Mouse (Mus musculus) kidney, postnatal 0 days (tissue): ENCODE results near the gene Unc5cl. TPM values are rescaled to one million over a fixed set of nuclear protein-coding genes. Genes with fewer than 3 reads are reported as not detected.

Experiments used
- ATAC-seq: fragments of 200-750 bp; cut with Nextera tagmentation; replicated peaks from 2 replicates; pipeline ENCODE4 v1.8.0; 2017; ENCODE audit warnings: low read depth, moderate number of reproducible peaks, moderate TSS enrichment, moderate library complexity; ENCODE audit not compliant: low FRiP score
- DNase-seq: peaks from one replicate; pipeline ENCODE4 v3.0.0-alpha.2; 2016; ENCODE audit warnings: low spot score
- H3K27ac ChIP-seq: fragments of 300-500 bp; sonication (generic); 2 replicates; pipeline ENCODE4 v1.5.1; 2014; ENCODE audit warnings: mild to moderate bottlenecking
- H3K27me3 ChIP-seq: fragments of 300-500 bp; sonication (generic); 2 replicates; pipeline ENCODE4 v1.6.1; 2014; ENCODE audit warnings: low read length, mixed read lengths; ENCODE audit not compliant: insufficient read depth
- H3K36me3 ChIP-seq: fragments of 300-500 bp; sonication (generic); 2 replicates; pipeline ENCODE4 v1.6.1; 2014; ENCODE audit warnings: low read length, mixed read lengths; ENCODE audit not compliant: insufficient read depth
- H3K4me1 ChIP-seq: fragments of 300-500 bp; sonication (generic); replicated peaks from 2 replicates; pipeline ENCODE4 v1.6.1; 2014; ENCODE audit warnings: antibody characterized with exemption, low read length, mixed read lengths; ENCODE audit not compliant: insufficient read depth
- H3K4me2 ChIP-seq: fragments of 300-500 bp; sonication (generic); 2 replicates; pipeline ENCODE4 v1.6.1; 2014; ENCODE audit warnings: mild to moderate bottlenecking, low read length, moderate library complexity, mixed read lengths
- H3K4me3 ChIP-seq: fragments of 300-500 bp; sonication (generic); replicated peaks from 2 replicates; pipeline ENCODE4 v1.5.1; 2014; ENCODE audit warnings: low read depth, low read length
- H3K9ac ChIP-seq: fragments of 300-500 bp; sonication (generic); 2 replicates; pipeline ENCODE4 v1.6.1; 2014; ENCODE audit warnings: low read depth, low read length
- H3K9me3 ChIP-seq: fragments of 300-500 bp; sonication (generic); replicated peaks from 2 replicates; pipeline ENCODE4 v1.6.1; 2016; ENCODE audit warnings: low read length, inconsistent platforms, mixed read lengths
- CTCF ChIP-seq: IDR thresholded peaks from 2 replicates; pipeline ENCODE4 v1.5.1; 2016; ENCODE audit warnings: antibody characterized with exemption, low read depth, mild to moderate bottlenecking, moderate library complexity
- WGBS: fragments of 180-500 bp; shearing (Covaris S2); extraction: QIAGEN DNeasy Blood & Tissue Kit; methylation state at CpG from one replicate; pipeline ENCODE4 v1.1.7; 2014; 5-methylcytosine and 5-hydroxymethylcytosine counted together
- polyA plus RNA-seq: library from polyadenylated mRNA; unstranded; fragments of >200 nt; fragmentation: Nextera tagmentation; extraction: Ambion mirVana; gene quantifications from 2 replicates; pipeline ENCODE4 v1.2.1, GENCODE M21; 2015

The Unc5cl gene
- polyA plus RNA-seq, 1 experiment from 2014 or later = 3.6 TPM

DNA sequence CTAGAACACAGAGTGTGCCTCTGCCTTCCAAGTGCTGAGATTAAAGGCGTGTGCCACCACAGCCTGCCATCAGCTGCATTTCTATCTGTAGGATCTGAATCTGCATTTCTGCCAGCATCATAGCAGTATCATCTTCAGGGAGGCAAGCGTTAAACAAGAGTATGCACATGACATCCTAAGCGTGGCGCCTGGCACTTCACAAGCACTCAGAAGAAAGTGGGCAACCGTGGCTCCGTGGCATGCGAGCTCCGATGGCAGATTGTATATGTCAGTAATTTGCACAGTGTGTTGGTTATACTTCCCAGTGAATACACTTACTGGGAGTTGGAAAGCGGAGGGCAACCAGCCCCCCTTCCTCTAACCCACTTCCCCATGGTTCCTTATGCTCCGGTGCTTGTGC lies 25.3 kb downstream of the Unc5cl start:
- Histone ChIP-seq H3K27ac (no peak overlapping the region), H3K27me3 (no peaks in the 10 kb centered on the region), H3K4me3 (no peak overlapping the region), H3K4me2 (no peak overlapping the region), H3K36me3 (no peaks in the 10 kb centered on the region), H3K9me3 (no peaks in the 10 kb centered on the region), H3K4me1 (no peaks in the 10 kb centered on the region), H3K9ac (no peak overlapping the region)
- DNase-seq (no peak), ATAC-seq (no peak)
- TF ChIP-seq CTCF = no peak
- WGBS = 88% methylated on average over 10 of the region's 10 CpGs

DNA sequence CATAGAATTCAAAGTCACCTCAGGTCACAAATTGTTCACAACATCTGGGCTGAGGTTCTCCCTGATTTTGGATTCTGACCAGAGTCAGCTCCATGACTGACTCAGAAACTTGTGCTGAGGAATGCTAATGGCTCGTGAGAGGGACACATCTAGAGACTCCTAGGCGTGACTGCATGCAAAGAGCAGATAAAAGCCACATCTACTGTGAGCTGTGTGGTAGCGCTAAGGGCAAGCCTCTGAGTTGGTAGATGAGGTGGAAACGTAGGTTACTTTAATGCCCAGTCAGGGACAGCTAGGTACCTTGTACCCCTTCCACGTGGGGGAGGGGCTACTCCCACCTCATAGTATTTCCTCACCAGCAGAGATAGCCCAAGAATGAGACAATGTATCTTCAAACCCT lies 29.1 kb downstream of the Unc5cl start:
- Histone ChIP-seq H3K27me3 (no peaks in the 10 kb centered on the region), H3K4me3 (no peak overlapping the region), H3K9me3 (no peaks in the 10 kb centered on the region), H3K4me1 (no peaks in the 10 kb centered on the region), H3K9ac (no peak overlapping the region), H3K27ac (no peak overlapping the region), H3K4me2 (no peak overlapping the region), H3K36me3 (no peaks in the 10 kb centered on the region)
- DNase-seq (no peak), ATAC-seq (no peak)
- TF ChIP-seq CTCF = no peak
- WGBS = 75% methylated on average over 5 of the region's 5 CpGs

DNA sequence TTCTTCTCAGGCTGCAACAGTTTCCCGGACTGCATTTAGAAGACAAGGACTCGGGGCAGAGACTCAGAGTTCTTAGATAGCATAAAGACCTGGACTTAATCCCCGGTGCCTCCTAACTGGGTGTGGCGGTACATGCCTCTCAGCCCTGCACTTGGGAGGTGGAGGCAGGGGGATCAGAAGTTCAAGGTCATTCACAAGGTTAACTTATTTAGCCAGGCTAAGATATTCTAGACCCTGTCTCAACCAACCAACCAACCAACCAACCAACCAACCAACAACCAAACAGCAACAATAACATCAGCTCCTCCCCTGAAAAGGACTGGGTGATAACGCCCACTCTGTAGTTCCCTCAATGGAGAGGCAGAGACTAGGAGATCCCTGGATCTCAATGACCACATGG lies 29.5 kb downstream of the Unc5cl start:
- H3K4me2 ChIP-seq = no peak overlapping the region
- no peaks in the 10 kb centered on the region for H3K9me3 ChIP-seq
- H3K27me3 ChIP-seq = no peaks in the 10 kb centered on the region
- H3K9ac ChIP-seq = no peak overlapping the region
- H3K27ac ChIP-seq = no peak overlapping the region
- no peak overlapping the region for H3K4me3 ChIP-seq
- TF ChIP-seq CTCF = no peak
- H3K36me3 ChIP-seq = no peaks in the 10 kb centered on the region
- 91% methylated on average over 5 of the region's 5 CpGs for WGBS
- no peaks in the 10 kb centered on the region for H3K4me1 ChIP-seq
- no peak for ATAC-seq
- no peak for DNase-seq

DNA sequence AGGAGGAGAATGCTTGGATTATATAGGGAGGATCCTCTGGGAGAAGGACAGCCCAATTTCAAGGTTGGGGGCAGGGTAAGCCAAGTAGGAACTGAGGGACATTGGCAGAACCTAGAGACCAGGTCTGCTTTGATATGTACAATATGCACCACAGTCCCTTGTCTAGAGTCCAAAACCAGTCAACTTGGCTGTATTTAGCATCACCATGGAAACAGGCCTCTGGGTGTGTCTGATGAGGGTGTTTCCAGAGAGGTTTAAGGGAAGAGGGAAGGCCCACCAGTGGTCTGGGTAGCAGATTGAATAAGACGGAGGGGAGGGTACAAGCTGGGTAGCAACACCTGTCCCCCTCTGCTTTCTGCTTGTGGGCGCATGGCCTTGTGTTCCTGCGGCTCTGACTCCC lies 34.8 kb downstream of the Unc5cl start:
- TF ChIP-seq CTCF = no peak
- Histone ChIP-seq H3K9me3 (no peaks in the 10 kb centered on the region), H3K4me3 (no peak overlapping the region), H3K4me2 (no peak overlapping the region), H3K27ac (no peak overlapping the region), H3K9ac (no peak overlapping the region), H3K4me1 (no peaks in the 10 kb centered on the region), H3K36me3 (no peaks in the 10 kb centered on the region), H3K27me3 (no peaks in the 10 kb centered on the region)
- 89% methylated on average over 3 of the region's 3 CpGs for WGBS
- no peak for DNase-seq
- no peak for ATAC-seq

- H3K36me3 ChIP-seq = no peaks in the 10 kb centered on the region
- no peaks in the 10 kb centered on the region for H3K27me3 ChIP-seq
- H3K9ac ChIP-seq = no peak overlapping the region
- no peak overlapping the region for H3K27ac ChIP-seq
- ATAC-seq (no peak), DNase-seq (no peak)
- no peak for TF ChIP-seq CTCF
- H3K4me3 ChIP-seq = no peak overlapping the region
- no peaks in the 10 kb centered on the region for H3K4me1 ChIP-seq
- 81% methylated on average over 8 of the region's 8 CpGs for WGBS
- H3K4me2 ChIP-seq = no peak overlapping the region
- no peaks in the 10 kb centered on the region for H3K9me3 ChIP-seq
These were observed 37.9 kb downstream of the Unc5cl start for GRCm38 (mm10) chr17:48492621-48493020.

GRCm38 (mm10) chr17:48493582-48493981 lies 38.9 kb downstream of the Unc5cl start:
- 37% methylated on average over 7 of the region's 7 CpGs for WGBS
- Histone ChIP-seq H3K4me3 (no peak overlapping the region), H3K36me3 (no peaks in the 10 kb centered on the region), H3K27ac (no peak overlapping the region), H3K9me3 (no peaks in the 10 kb centered on the region), H3K4me2 (no peak overlapping the region), H3K9ac (no peak overlapping the region), H3K27me3 (no peaks in the 10 kb centered on the region), H3K4me1 (no peaks in the 10 kb centered on the region)
- DNase-seq = no peak
- ATAC-seq = no peak
- no peak for TF ChIP-seq CTCF

- no peaks in the 10 kb centered on the region for H3K9me3 ChIP-seq
- no peaks in the 10 kb centered on the region for H3K4me1 ChIP-seq
- no peak overlapping the region for H3K9ac ChIP-seq
- ATAC-seq = no peak
- no peak for DNase-seq
- WGBS = 65% methylated on average over 8 of the region's 8 CpGs
- no peak overlapping the region for H3K4me2 ChIP-seq
- no peak for TF ChIP-seq CTCF
- no peaks in the 10 kb centered on the region for H3K36me3 ChIP-seq
- no peak overlapping the region for H3K27ac ChIP-seq
- H3K4me3 ChIP-seq = no peak overlapping the region
- no peaks in the 10 kb centered on the region for H3K27me3 ChIP-seq
These were observed 39.3 kb downstream of the Unc5cl start for GRCm38 (mm10) chr17:48493986-48494385.
